Mouse (Mus musculus) MEL (cell line): ENCODE measurements at regions not wholly inside any gene's neighbourhood (a gene's known extent, or its start where the extent isn't known, plus 50 kb on each side); places are given as distances from the start of the nearest gene placed in this dataset.

Experiments
- DNase-seq: peaks from one replicate; pipeline ENCODE4 v3.0.0; 2011; ENCODE audit warnings: low read depth, low spot score
- H3K27ac ChIP-seq: 2 replicates; pipeline ENCODE4 v1.5.1; 2012; ENCODE audit warnings: low read depth, mild to moderate bottlenecking, control low read depth, low read length, moderate library complexity; ENCODE audit not compliant: control insufficient read depth
- H3K27me3 ChIP-seq, 2 experiments: fragments of 150-350 bp in 1 of 2; sonication (generic) in 1 of 2; 2 replicates each; pipeline ENCODE4 v1.6.1; 2012; ENCODE audit warnings: low read length in 2 of 2, mild to moderate bottlenecking in 2 of 2, improper control_type of control experiment in 1 of 2, moderate library complexity in 1 of 2; ENCODE audit not compliant: insufficient read depth in 2 of 2, control insufficient read depth in 1 of 2
- H3K36me3 ChIP-seq, 2 experiments: 2 replicates each; pipeline ENCODE4 v1.6.1; 2012 to 2014; ENCODE audit warnings: low read length in 2 of 2, improper control_type of control experiment in 1 of 2, inconsistent platforms in 1 of 2, mild to moderate bottlenecking in 1 of 2; ENCODE audit not compliant: insufficient read depth in 2 of 2, control insufficient read depth in 1 of 2
- H3K4me1 ChIP-seq, 2 experiments: fragments of 150-350 bp in 1 of 2; sonication (generic) in 1 of 2; 2 replicates each; pipeline ENCODE4 v1.6.1; 2012; ENCODE audit warnings: low read length in 2 of 2, improper control_type of control experiment in 1 of 2, mild to moderate bottlenecking in 1 of 2; ENCODE audit not compliant: insufficient read depth in 2 of 2, control insufficient read depth in 1 of 2
- H3K4me3 ChIP-seq, 2 experiments: fragments of 150-350 bp in 1 of 2; sonication (generic) in 1 of 2; 2 replicates each; pipeline ENCODE4 v1.5.1; 2012; ENCODE audit warnings: low read depth in 2 of 2, low read length in 2 of 2, mild to moderate bottlenecking in 2 of 2, moderate library complexity in 2 of 2, control low read depth in 1 of 2, improper control_type of control experiment in 1 of 2; ENCODE audit not compliant: control insufficient read depth in 1 of 2, insufficient read depth in 1 of 2
- H3K79me2 ChIP-seq: 2 replicates; pipeline ENCODE4 v1.6.1; 2012; ENCODE audit warnings: mild to moderate bottlenecking, low read length, moderate library complexity; ENCODE audit not compliant: control insufficient read depth, poor library complexity, insufficient read depth
- H3K9ac ChIP-seq: 2 replicates; pipeline ENCODE4 v1.6.1; 2012; ENCODE audit warnings: low read depth, mild to moderate bottlenecking, control low read depth, low read length, moderate library complexity; ENCODE audit not compliant: control insufficient read depth, poor library complexity, severe bottlenecking
- H3K9me3 ChIP-seq: fragments of 150-350 bp; sonication (generic); replicated peaks from 2 replicates; pipeline ENCODE4 v1.6.1; 2012; ENCODE audit warnings: mild to moderate bottlenecking, low read length, improper control_type of control experiment, moderate library complexity; ENCODE audit not compliant: insufficient read depth
- BHLHE40 ChIP-seq: IDR thresholded peaks from 2 replicates; pipeline ENCODE4 v1.6.1; 2012; ENCODE audit warnings: low read depth, mild to moderate bottlenecking, inconsistent platforms, low read length, improper control_type of control experiment, borderline replicate concordance
- CHD1 ChIP-seq: IDR thresholded peaks from 2 replicates; pipeline ENCODE4 v1.6.1; 2012; ENCODE audit warnings: low read depth, mild to moderate bottlenecking, inconsistent platforms, low read length, improper control_type of control experiment
- CHD2 ChIP-seq: IDR thresholded peaks from 2 replicates; pipeline ENCODE4 v1.6.1; 2011; ENCODE audit warnings: low read length, improper control_type of control experiment
- E2F4 ChIP-seq: IDR thresholded peaks from 2 replicates; pipeline ENCODE4 v1.6.1; 2011; ENCODE audit warnings: low read depth, low read length, improper control_type of control experiment, borderline replicate concordance
- ELF1 ChIP-seq: IDR thresholded peaks from 2 replicates; pipeline ENCODE4 v1.6.1; 2014; ENCODE audit warnings: low read depth, mild to moderate bottlenecking, inconsistent platforms, low read length, improper control_type of control experiment, moderate library complexity
- GATA1 ChIP-seq: IDR thresholded peaks from 2 replicates; pipeline ENCODE4 v1.6.1; 2011; ENCODE audit warnings: low read depth, low read length, improper control_type of control experiment
- MAFK ChIP-seq: IDR thresholded peaks from 2 replicates; pipeline ENCODE4 v1.6.1; 2011; ENCODE audit warnings: low read depth, mild to moderate bottlenecking, low read length, improper control_type of control experiment, borderline replicate concordance
- MAX ChIP-seq: IDR thresholded peaks from 2 replicates; pipeline ENCODE4 v1.6.1; 2011; ENCODE audit warnings: low read length, improper control_type of control experiment
- MEF2A ChIP-seq: IDR thresholded peaks from 2 replicates; pipeline ENCODE4 v1.6.1; 2014; ENCODE audit warnings: low read depth, mild to moderate bottlenecking, inconsistent platforms, low read length, improper control_type of control experiment; ENCODE audit not compliant: poor library complexity, insufficient replicate concordance, severe bottlenecking; ENCODE audit errors: extremely low read depth
- MXI1 ChIP-seq: IDR thresholded peaks from 2 replicates; pipeline ENCODE4 v1.6.1; 2011; ENCODE audit warnings: mild to moderate bottlenecking, low read depth, low read length, improper control_type of control experiment
- NELFE ChIP-seq: IDR thresholded peaks from 2 replicates; pipeline ENCODE4 v1.6.1; 2011; ENCODE audit warnings: low read depth, low read length, improper control_type of control experiment
- NRF1 ChIP-seq: IDR thresholded peaks from 2 replicates; pipeline ENCODE4 v1.6.1; 2014; ENCODE audit warnings: low read depth, mild to moderate bottlenecking, inconsistent platforms, low read length, improper control_type of control experiment, moderate library complexity; ENCODE audit not compliant: poor library complexity, insufficient read depth, severe bottlenecking
- POLR2AphosphoS2 ChIP-seq: IDR thresholded peaks from 2 replicates; pipeline ENCODE4 v1.6.1; 2011; ENCODE audit warnings: low read length, improper control_type of control experiment
- POLR2AphosphoS5 ChIP-seq: IDR thresholded peaks from 2 replicates; pipeline ENCODE4 v1.6.1; 2012; ENCODE audit warnings: low read depth, borderline replicate concordance, mild to moderate bottlenecking, inconsistent platforms, low read length, moderate library complexity, mixed read lengths
- TAL1 ChIP-seq: IDR thresholded peaks from 2 replicates; pipeline ENCODE4 v1.6.1; 2012; ENCODE audit warnings: mild to moderate bottlenecking, inconsistent platforms, low read length, moderate library complexity, mixed read lengths
- TCF12 ChIP-seq: IDR thresholded peaks from 2 replicates; pipeline ENCODE4 v1.6.1; 2014; ENCODE audit warnings: low read depth, mild to moderate bottlenecking, inconsistent platforms, low read length, improper control_type of control experiment, moderate library complexity
- USF1 ChIP-seq: IDR thresholded peaks from 2 replicates; pipeline ENCODE4 v1.6.1; 2014; ENCODE audit warnings: low read depth, mild to moderate bottlenecking, inconsistent platforms, low read length, improper control_type of control experiment, moderate library complexity
- USF2 ChIP-seq, 2 experiments: IDR thresholded peaks; 2 replicates each; pipeline ENCODE4 v1.6.1; 2011 to 2012; ENCODE audit warnings: improper control_type of control experiment in 2 of 2, low read length in 2 of 2, borderline replicate concordance in 1 of 2, inconsistent platforms in 1 of 2, low read depth in 1 of 2, mild to moderate bottlenecking in 1 of 2; ENCODE audit not compliant: insufficient read depth in 1 of 2
- ZC3H11A ChIP-seq: IDR thresholded peaks from 2 replicates; pipeline ENCODE4 v1.6.1; 2012; ENCODE audit warnings: low read depth, mild to moderate bottlenecking, inconsistent platforms, low read length, improper control_type of control experiment
- ZKSCAN1 ChIP-seq: IDR thresholded peaks from 2 replicates; pipeline ENCODE4 v1.6.1; 2012; ENCODE audit warnings: low read depth, mild to moderate bottlenecking, inconsistent platforms, low read length, improper control_type of control experiment, moderate library complexity
- ZMIZ1 ChIP-seq: IDR thresholded peaks from 2 replicates; pipeline ENCODE4 v1.6.1; 2012; ENCODE audit warnings: low read depth, mild to moderate bottlenecking, inconsistent platforms, low read length, improper control_type of control experiment, moderate library complexity
- ZNF384 ChIP-seq: IDR thresholded peaks from 2 replicates; pipeline ENCODE4 v1.6.1; 2012; ENCODE audit warnings: low read depth, mild to moderate bottlenecking, inconsistent platforms, low read length, improper control_type of control experiment

DNA sequence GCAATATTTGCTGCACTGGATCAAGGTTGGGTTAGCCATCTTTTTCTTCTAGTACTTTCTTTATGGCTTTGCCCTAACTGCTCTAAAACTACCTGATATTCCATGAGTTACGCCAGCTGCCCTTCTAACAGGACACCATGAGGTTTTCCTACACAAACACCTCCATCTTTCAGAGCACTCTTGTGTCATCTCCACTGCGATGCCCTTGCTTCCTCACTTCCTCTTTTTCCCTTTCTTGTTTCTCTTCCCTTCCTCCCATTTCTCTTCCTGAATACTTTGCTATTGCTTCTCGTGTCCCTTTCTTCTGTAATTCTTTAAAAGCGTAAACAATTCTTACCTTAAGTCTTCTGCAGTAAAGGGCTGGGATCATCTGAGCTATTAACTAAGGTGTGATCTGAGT, 139.9 kb upstream of the Hhip start:
- no peak overlapping the region for H3K27ac ChIP-seq
- TF ChIP-seq E2F4: no peak
- TF ChIP-seq TCF12: no peak
- no peak for TF ChIP-seq ZC3H11A
- TF ChIP-seq MEF2A: no peak
- no peak for TF ChIP-seq ZNF384
- no peak for TF ChIP-seq ZKSCAN1
- TF ChIP-seq BHLHE40: no peak
- TF ChIP-seq MXI1: no peak
- no peak for TF ChIP-seq USF2 (IDR thresholded peaks at IDR 0.05; ENCODE audit: borderline replicate concordance in 1 of 2, insufficient read depth in 1 of 2, low read depth in 1 of 2, low read length in 2 of 2)
- TF ChIP-seq NELFE: no peak
- TF ChIP-seq ELF1: no peak
- no peak for TF ChIP-seq ZMIZ1
- TF ChIP-seq GATA1: no peak
- no peak for TF ChIP-seq USF1
- no peak for TF ChIP-seq MAFK
- no peak for TF ChIP-seq NRF1
- TF ChIP-seq POLR2AphosphoS2: no peak
- no peak for TF ChIP-seq MAX
- no peak for TF ChIP-seq TAL1
- TF ChIP-seq, all 39 proteins: peak for 0
- no peaks in the 10 kb centered on the region for H3K4me1 ChIP-seq

GRCm38 (mm10) chr8:80190510-80190908, 132.7 kb upstream of the Hhip start:
- no peak overlapping the region for H3K27ac ChIP-seq
- H3K9me3 ChIP-seq: no peaks in the 10 kb centered on the region
- no peaks in the 10 kb centered on the region for H3K36me3 ChIP-seq
- H3K79me2 ChIP-seq: no peaks in the 10 kb centered on the region
- no peak overlapping the region for H3K4me3 ChIP-seq
- no peaks in the 10 kb centered on the region for H3K4me1 ChIP-seq
- no peak overlapping the region for H3K9ac ChIP-seq
- TF ChIP-seq CHD2: no peak
- no peak for TF ChIP-seq POLR2AphosphoS5
- TF ChIP-seq CHD1: no peak
- TF ChIP-seq GATA1: no peak
- no peaks in the 10 kb centered on the region; a peak in 1 of 4 replicates for H3K27me3 ChIP-seq
- DNase-seq: no peak

More for the DNA sequence above, 139.9 kb upstream of the Hhip start:
- Histone ChIP-seq H3K4me3 (no peak overlapping the region), H3K9ac (no peak overlapping the region), H3K36me3 (no peaks in the 10 kb centered on the region), H3K27me3 (no peaks in the 10 kb centered on the region), H3K9me3 (no peaks in the 10 kb centered on the region), H3K79me2 (no peaks in the 10 kb centered on the region)
- no peak for DNase-seq
